Mouse (Mus musculus): ENCODE measurements around the gene Ecd.

Ecd gene

GRCm38 (mm10) chr14:20347991-20348541 lies at the start of gene Ecd, which contains the start of gene Fam149b:
TSS of gene Ecd (minus strand) at chr14:20348121.
TSS of gene Fam149b (plus strand) at chr14:20348162.
- DNase-seq (ENCODE audit: low spot score in 2 of 2): peak; percentile 91 to 94

DNA sequence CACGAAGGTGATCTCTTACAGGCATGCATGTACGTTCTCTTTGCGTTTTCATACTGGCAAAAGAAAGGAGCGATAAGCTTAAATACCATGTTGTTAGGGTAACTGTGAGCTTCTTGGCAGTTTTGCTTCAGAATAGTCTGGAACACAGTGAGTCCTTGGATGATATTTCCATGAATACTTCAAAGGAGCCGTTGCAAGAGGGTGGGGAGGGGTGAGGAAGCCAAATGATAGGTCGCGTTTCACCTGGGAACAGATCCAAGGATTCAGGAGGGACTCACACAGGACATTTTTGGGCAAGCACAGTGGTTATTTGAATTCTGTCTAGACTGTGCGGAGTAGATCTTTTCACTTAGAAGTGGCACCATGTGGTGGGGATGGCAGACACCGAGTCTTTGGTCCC lies 49.3 kb upstream of the Ecd start:
- no peak for DNase-seq (ENCODE audit: low spot score in 2 of 2)

- DNase-seq (ENCODE audit: low spot score in 2 of 2): peak; percentile 95 to 96
Observed at GRCm38 (mm10) chr14:20393205-20393913, 45.4 kb upstream of the Ecd start, which contains the start of gene Mrps16. TSS of gene Mrps16 (minus strand) at chr14:20393634.

GRCm38 (mm10) chr14:20392326-20392725 lies 44.4 kb upstream of the Ecd start:
- no peak for DNase-seq (ENCODE audit: low spot score in 2 of 2)

DNA sequence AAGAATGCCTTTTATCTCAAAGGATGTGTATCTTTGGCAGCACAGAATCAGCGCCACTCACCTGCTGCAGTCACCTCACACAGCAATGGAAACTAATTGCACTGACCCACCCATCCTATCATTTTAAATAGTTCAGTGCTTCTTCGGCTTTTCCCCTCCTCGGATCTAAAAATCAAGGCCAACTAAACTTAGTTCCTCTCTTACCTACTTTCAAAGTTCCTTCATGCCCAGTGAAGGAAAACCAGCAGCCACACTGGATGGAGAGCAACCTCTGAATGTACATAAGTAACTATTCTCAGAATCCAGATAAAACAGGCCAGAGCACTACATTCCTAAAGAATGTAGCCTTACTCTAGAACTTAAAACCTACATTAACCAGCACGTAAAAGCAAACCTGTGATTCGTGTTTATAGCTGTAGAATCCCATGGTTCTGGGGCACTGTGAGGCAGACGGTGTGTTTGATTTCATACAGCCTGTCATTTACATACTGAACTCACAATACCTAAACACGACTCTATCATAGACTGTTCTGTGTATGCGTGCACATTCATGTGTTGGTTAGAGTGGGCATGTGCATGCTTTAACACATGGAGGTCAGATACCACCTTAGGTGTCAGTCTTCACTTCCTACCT lies 41.6 kb upstream of the Ecd start:
- DNase-seq (ENCODE audit: low spot score in 2 of 2): no peak

DNA sequence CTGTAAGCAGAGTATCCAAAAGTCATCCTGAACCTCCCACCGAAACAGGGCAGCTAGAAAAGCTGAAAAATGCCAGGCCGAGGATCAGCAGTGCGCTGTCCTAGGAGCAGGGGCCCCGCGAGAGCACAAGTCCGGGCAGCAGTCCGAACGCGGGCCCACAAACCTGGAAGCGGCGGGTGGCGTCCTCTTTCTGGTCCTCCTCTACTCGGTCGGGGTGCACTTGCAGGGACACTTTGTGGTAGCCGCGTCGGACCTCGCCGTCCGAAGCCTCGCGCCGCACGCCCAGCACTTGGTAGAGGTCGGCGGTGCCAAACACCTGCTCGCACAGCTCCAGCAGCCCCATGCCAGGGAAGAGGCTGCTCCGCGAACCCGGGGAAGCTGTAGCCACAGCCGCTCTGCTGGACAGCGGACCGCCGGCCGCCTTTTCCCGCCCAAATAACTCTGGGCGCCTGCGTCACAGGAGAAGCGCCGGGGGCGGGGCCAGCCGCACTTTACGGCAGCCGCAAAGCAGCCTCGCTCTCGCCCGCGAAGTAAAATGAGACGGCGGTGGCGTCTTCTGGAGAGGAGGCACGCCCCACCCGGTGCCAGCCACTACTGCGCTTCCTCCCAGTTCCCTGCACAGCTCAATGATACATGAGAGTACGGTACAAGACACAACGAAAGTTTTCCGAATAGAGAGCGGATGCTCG lies 40.7 kb upstream of the Ecd start, which contains the start of gene Dnajc9:
Gene Dnajc9, minus strand, starts transcription at position 470 of the 689 bp plus-strand sequence.
- DNase-seq (ENCODE audit: low spot score in 2 of 2): peak; percentile 88 to 94

- no peak for DNase-seq (ENCODE audit: low spot score in 2 of 2)
Observed at GRCm38 (mm10) chr14:20379753-20380430, 32.0 kb upstream of the Ecd start.

DNA sequence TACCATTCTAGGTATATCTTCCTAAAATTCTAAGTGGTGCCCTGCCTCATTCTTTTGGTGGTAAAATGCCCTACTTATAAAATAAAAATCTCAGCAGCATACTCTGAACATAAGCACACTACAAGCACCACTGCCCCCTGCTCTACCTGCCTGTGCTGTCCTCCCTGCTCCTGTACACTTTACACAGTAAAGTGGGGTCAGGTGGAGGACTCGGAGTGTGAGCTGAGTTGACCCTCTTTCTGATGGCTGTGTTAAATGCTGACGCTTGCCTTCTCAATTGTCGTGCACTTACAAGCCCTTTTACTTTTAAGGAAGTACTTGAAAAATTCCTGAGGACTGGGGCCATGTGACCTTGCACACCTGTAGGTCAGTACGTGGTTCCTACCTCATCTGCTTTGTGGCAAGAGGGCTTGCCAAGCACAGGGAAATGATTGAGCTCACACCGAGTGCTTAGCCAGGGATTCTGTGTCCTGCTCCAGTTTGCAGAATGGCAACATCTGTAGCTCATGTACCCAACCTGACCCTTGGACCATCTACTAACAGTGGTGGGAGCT lies 31.2 kb upstream of the Ecd start:
- no peak for DNase-seq (ENCODE audit: low spot score in 2 of 2)

- DNase-seq (ENCODE audit: low spot score in 2 of 2): peak; percentile 18 to 28
Observed at GRCm38 (mm10) chr14:20378313-20379061, 30.6 kb upstream of the Ecd start.

GRCm38 (mm10) chr14:20377112-20377521 lies 29.2 kb upstream of the Ecd start:
- DNase-seq (ENCODE audit: low spot score in 2 of 2): no peak

GRCm38 (mm10) chr14:20371854-20372253 lies 23.9 kb upstream of the Ecd start:
- no peak for DNase-seq (ENCODE audit: low spot score in 2 of 2)

GRCm38 (mm10) chr14:20370798-20371197 lies 22.9 kb upstream of the Ecd start:
- no peak for DNase-seq (ENCODE audit: low spot score in 2 of 2)

DNA sequence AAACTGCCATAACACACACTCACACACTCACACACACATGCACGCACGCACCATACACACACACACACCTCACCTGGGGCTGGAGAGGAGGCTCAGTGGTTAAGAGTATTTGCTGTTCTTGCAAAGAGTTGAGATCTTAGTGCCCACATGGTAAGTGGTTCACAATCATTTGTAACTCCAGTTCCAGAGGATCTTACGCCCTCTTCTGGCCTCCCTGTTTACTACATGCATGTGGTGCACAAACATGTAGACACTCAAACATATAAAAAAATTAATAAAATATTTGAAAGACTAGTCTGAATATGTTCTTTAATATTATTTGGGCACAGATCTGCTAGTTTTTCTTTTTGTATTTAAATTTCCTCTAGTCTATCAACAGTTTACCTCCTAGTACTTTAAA lies 20.4 kb upstream of the Ecd start:
- no peak for DNase-seq (ENCODE audit: low spot score in 2 of 2)

DNA sequence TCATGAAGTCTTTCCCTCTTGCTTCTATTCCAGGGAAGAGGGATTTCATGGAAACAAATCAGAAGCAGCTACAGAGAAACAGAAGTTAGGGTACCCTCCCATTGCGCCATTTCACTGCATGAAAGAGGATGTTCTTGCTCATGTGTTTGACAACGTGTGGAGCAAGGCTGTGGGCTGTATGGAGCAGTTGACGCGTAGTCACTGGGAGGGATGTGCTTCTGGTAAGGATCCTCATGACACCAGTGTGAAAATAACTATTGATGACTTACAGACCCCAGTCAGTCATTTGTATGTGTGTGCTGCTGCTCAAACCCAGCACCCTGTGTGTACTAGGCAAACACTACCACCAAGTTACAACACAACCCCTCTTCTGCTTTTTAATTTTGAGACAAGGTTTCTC lies 15.3 kb upstream of the Ecd start:
- no peak for DNase-seq (ENCODE audit: low spot score in 2 of 2)

DNA sequence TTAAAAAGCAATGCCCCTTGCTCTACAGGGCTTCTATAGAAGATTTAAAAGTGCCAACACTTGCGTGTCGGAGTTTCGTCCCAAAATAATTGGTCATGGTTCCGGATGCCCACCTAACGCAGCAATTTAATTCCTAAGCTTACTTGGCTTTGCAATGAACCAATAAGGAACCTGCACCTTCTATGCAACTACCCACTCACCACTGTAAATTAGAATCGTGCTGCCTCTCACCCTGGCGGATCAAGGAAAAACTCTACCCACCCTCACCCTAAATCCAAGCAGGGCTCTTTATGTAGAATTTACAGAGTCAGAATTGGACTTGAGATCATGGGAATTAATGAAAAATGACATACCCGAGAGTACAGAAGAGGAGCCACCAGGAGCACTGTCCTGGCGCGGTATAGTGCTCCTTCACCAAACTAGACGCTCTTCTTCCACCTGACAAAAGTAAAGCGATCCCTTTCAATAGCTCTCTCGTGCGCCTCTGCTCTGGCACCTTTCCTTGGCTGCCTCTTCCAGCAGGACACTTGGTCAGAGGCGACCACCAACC lies 405 bp downstream of the Ecd start:
- no peak for DNase-seq (ENCODE audit: low spot score in 2 of 2)

DNA sequence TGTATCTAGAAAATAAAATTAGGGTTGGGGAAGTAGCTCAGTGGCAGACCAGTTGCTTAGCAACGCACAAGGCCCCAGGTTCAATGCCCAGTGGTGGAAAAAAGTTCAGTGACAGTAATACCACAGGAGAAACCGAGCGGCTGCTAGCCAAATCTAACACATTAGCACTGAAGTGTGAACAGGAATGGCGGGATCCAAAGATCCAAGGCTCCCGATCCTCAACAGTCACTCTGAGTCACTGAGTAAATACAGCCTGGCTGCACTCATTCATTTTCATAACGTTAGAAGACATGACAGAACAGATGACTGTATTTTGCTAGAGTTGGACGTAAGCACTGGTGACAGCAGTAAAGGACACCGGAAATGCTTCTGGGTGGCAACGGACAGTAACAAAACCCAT lies 2.0 kb downstream of the Ecd start:
- no peak for DNase-seq (ENCODE audit: low spot score in 2 of 2)

DNA sequence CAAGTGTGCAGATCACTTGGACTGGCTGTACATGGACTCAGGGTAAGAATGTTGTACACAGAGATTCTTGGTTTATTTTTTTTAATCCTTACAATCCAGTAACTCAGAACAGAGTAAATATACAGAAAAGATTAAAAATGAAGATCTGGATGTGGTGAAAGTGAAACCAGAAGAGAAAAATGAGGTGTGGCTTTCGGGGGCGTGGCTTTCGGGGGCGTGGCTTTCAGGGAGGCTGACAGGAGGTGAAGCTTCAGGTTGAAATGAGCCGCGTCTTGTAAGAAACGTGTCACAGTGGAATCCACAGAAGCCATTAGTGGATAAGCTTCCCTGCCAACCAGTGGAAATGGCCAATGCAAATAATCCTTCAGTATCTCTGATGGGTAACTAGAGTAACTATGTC lies 7.1 kb downstream of the Ecd start:
- DNase-seq (ENCODE audit: low spot score in 2 of 2): no peak

GRCm38 (mm10) chr14:20340149-20340548 lies 7.8 kb downstream of the Ecd start:
- DNase-seq (ENCODE audit: low spot score in 2 of 2): peak in 1 of 2 experiments; percentile 13

DNA sequence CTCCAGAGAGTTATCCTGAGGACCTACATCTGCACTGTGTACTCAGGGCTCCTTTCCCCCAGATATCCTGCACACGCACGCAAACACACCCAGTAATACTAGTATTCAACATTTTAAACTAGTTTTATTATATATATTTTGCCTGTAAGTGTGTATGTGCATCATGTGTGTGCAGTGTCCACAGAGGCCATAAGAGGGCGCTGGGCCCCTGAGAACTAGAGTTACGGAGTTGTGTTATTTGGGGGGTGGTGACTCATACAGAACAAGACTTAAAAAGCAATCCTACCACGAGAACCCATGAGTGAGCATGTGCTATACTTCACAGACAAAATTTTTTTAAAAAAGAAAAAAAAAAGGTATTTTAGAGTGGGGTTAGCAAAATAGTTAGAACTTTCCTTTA lies 8.5 kb downstream of the Ecd start:
- DNase-seq (ENCODE audit: low spot score in 2 of 2): no peak

- no peak for DNase-seq (ENCODE audit: low spot score in 2 of 2)
Observed at GRCm38 (mm10) chr14:20331316-20331715, 16.6 kb downstream of the Ecd start.
